Mouse (Mus musculus) neural tube, embryonic 11.5 days (tissue): ENCODE results near the gene Wasf2. TPM values are rescaled to one million over a fixed set of nuclear protein-coding genes. Genes with fewer than 3 reads are reported as not detected.

ENCODE experiments used
- ATAC-seq: fragments of 200-750 bp; cut with Nextera tagmentation; 2 replicates; pipeline ENCODE4 v1.8.0; 2017; ENCODE audit warnings: moderate number of reproducible peaks, mild to moderate bottlenecking, moderate TSS enrichment, moderate library complexity; ENCODE audit not compliant: insufficient read depth, low FRiP score, low TSS enrichment
- DNase-seq: peaks from one replicate; pipeline ENCODE4 v3.0.0-alpha.2; 2015; ENCODE audit warnings: low spot score
- H3K27ac ChIP-seq: fragments of 300-500 bp; sonication (generic); 2 replicates; pipeline ENCODE4 v1.5.1; 2014; ENCODE audit warnings: low read depth, mild to moderate bottlenecking, low read length
- H3K27me3 ChIP-seq: fragments of 300-500 bp; sonication (generic); 2 replicates; pipeline ENCODE4 v1.6.1; 2014; ENCODE audit warnings: mild to moderate bottlenecking, low read length, mixed read lengths; ENCODE audit not compliant: control insufficient read depth, insufficient read depth
- H3K36me3 ChIP-seq: fragments of 300-500 bp; sonication (generic); 2 replicates; pipeline ENCODE4 v1.6.1; 2014; ENCODE audit warnings: mild to moderate bottlenecking, low read length, moderate library complexity, mixed read lengths; ENCODE audit not compliant: control insufficient read depth, insufficient read depth
- H3K4me1 ChIP-seq: fragments of 300-500 bp; sonication (generic); 2 replicates; pipeline ENCODE4 v1.6.1; 2014; ENCODE audit warnings: low read length, mixed read lengths; ENCODE audit not compliant: control insufficient read depth, insufficient read depth
- H3K4me2 ChIP-seq: fragments of 300-500 bp; sonication (generic); 2 replicates; pipeline ENCODE4 v1.6.1; 2014; ENCODE audit warnings: low read depth, mild to moderate bottlenecking, moderate library complexity
- H3K4me3 ChIP-seq: fragments of 300-500 bp; sonication (generic); 2 replicates; pipeline ENCODE4 v1.5.1; 2014; ENCODE audit warnings: low read depth, low read length
- H3K9ac ChIP-seq: fragments of 300-500 bp; sonication (generic); 2 replicates; pipeline ENCODE4 v1.6.1; 2014; ENCODE audit warnings: mild to moderate bottlenecking, low read length
- H3K9me3 ChIP-seq: fragments of 300-500 bp; sonication (generic); 2 replicates; pipeline ENCODE4 v1.6.1; 2016; ENCODE audit warnings: low read length; ENCODE audit not compliant: control insufficient read depth
- WGBS: fragments of 180-500 bp; shearing (Covaris S2); extraction: QIAGEN DNeasy Blood & Tissue Kit; methylation state at CpG from one replicate; pipeline ENCODE4 v1.1.7; 2014; 5-methylcytosine and 5-hydroxymethylcytosine counted together
- polyA plus RNA-seq: library from polyadenylated mRNA; unstranded; fragments of >200 nt; fragmentation: Nextera tagmentation; extraction: Ambion mirVana; gene quantifications from 2 replicates; pipeline ENCODE4 v1.2.1, GENCODE M21; 2014

The Wasf2 gene
- polyA plus RNA-seq, 1 experiment from 2014 or later: 33.0 TPM

DNA sequence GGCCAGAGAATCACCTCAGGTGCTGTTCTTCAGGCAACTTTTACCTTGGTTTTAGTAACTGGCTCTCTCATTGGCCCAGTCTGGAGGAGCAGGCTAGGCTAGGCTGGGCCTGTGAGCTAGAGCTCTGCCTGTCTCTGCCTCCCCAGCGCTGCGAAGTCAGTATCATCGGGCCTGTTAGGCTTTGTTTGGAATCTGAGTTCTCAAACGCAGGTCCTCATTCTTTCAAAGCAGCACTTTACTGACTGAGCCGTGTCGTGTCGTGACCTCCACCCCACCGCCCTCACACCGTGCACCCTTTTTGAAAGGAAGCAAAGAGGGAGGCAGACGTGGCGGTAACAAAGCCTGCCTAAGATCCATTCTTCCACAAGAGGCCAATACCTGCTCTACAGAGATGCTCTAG, 914 bp upstream of the Wasf2 start:
- H3K27ac ChIP-seq: no peak overlapping the region
- 40% methylated on average over 11 of the region's 11 CpGs for WGBS

DNA sequence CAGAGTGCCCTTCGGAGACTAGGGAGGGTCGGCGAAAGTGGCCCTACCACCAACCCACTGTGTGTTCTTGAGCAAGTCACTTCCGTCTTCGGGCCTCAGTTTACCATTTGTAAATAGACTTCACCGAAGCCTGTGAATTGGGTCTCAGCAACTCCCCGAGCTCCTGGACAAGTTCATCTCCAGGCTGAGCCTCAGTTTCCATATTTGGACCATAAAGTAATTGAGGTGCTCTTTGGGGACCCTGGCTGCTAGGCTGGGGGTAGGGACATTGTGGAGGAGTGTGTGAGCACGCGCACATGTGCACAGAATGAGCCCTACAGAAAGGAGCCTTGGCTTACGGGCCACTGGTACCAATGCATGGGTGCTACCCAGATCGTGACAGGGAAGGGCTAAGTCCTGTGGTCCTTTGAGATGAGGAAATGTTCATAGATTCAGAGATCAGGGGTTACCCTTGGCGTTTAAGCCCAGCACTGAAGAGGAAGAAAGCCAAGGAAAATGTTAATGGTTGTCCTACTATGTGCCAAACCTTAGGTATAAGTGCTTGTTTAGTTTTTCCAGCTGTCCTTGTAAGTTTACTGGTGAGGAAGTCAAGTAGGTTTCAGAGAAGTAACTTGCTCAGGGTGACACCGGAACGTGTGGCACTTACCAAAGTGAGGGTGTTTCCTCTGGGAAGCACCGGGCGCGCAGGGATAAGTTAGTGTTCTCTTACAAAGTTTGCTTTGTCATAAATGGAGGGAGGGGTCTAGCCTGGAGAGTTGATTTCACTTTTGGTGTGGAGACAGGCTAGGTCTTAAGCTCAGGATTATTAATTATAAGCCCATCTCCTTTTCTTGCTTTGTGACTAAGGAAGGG, 811 bp downstream of the Wasf2 start:
- H3K27me3 ChIP-seq: no peaks in the 10 kb centered on the region
- H3K9ac ChIP-seq: peak overlapping the region; percentile 83
- H3K9me3 ChIP-seq: no peaks in the 10 kb centered on the region
- H3K4me3 ChIP-seq: peak overlapping the region; percentile 89
- H3K36me3 ChIP-seq: no peaks in the 10 kb centered on the region; the same call in 1 of the 2 replicates
- ATAC-seq (peak; percentile 42; the same call in 1 of the 2 replicates), DNase-seq (no peak)
- WGBS: 3% methylated on average over 17 of the region's 17 CpGs
- peaks cover 18% of the 10 kb centered on the region for H3K4me1 ChIP-seq
- H3K4me2 ChIP-seq: peak overlapping the region; percentile 87
- peak overlapping the region; percentile 21 for H3K27ac ChIP-seq

More for the DNA sequence above, 914 bp upstream of the Wasf2 start:
- DNase-seq (no peak), ATAC-seq (no peak)
- peaks cover 18% of the 10 kb centered on the region for H3K4me1 ChIP-seq
- no peaks in the 10 kb centered on the region; the same call in 1 of the 2 replicates for H3K36me3 ChIP-seq
- no peaks in the 10 kb centered on the region for H3K27me3 ChIP-seq
- peak overlapping the region; percentile 89 for H3K4me3 ChIP-seq
- H3K9ac ChIP-seq: peak overlapping the region; percentile 51
- H3K4me2 ChIP-seq: peak overlapping the region; percentile 76
- no peaks in the 10 kb centered on the region for H3K9me3 ChIP-seq

DNA sequence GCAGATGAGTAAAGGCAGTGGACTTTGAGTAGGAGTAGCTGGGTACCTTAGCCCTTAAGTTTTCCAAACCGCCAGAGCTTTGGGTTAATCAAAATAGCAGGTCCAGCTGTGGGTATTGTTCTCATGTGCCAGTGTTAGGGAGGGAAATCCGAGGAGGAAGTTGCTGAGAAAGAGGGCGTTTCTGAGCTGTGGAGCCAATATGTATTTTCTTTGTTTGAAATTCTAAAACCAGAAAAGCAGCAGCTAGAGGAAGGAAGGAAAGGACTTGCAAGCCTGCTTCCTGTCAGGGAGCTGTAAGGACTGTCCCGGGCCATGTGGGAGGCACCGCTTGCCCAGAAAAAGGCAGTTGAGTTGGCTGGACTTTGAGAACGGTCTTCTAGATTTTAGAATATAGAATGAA, 1.7 kb downstream of the Wasf2 start:
- H3K9me3 ChIP-seq: no peaks in the 10 kb centered on the region
- peak overlapping the region; percentile 89 for H3K4me3 ChIP-seq
- peak overlapping the region; percentile 83 for H3K9ac ChIP-seq
- H3K4me2 ChIP-seq: peak overlapping the region; percentile 87
- peak overlapping the region; percentile 21; the same call in 1 of the 2 replicates for H3K27ac ChIP-seq
- DNase-seq (peak; percentile 29), ATAC-seq (no peak)
- peaks cover 18% of the 10 kb centered on the region for H3K4me1 ChIP-seq
- no peaks in the 10 kb centered on the region for H3K27me3 ChIP-seq
- no peaks in the 10 kb centered on the region; the same call in 1 of the 2 replicates for H3K36me3 ChIP-seq
- WGBS: 32% methylated on average over 6 of the region's 6 CpGs

DNA sequence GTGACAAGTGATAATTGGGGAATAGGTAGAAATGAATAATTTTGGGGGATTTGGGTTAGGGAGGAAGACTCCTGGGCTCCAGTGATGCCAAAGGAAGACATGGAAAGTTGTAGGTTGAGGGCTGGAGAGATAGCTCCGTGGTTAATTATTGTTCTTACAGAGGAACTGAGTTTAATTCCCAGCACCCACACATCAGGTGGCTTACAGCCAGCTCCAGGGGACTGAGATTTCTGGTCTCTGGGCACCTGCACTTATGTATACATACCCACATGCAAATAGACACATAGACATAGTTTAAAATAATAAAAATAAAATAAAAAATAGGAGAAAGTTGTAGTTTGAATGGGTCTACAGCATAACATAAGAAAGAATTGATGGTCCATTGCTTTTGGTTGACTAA, 6.6 kb downstream of the Wasf2 start:
- H3K36me3 ChIP-seq: no peaks in the 10 kb centered on the region; the same call in 1 of the 2 replicates
- no peaks in the 10 kb centered on the region for H3K9me3 ChIP-seq
- DNase-seq: no peak
- no peak overlapping the region for H3K4me3 ChIP-seq
- H3K9ac ChIP-seq: no peak overlapping the region
- no peak overlapping the region for H3K27ac ChIP-seq
- peaks cover 3% of the 10 kb centered on the region for H3K4me1 ChIP-seq
- 83% methylated on average over 1 of the region's 1 CpGs for WGBS
- H3K27me3 ChIP-seq: no peaks in the 10 kb centered on the region
- no peak for ATAC-seq
- H3K4me2 ChIP-seq: no peak overlapping the region

DNA sequence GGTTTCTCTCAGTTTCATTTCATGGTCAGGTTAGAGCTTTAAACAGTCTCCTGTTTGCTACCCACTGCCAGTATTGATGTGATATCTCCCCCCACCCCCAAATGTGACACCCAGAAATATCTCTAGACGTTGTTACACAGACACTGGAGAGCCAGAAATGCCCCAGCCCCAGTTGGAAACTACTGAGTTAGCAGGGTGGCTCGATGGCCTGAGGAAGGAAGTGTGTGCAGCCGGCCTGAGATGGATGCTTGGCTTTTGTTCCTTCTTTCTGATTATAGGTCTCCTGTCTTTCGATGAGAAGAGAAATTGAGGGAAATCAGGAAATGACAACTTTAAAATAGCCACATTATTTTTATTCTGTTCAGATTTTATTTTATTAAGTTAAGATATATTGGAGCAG, 8.7 kb downstream of the Wasf2 start:
- Histone ChIP-seq H3K9me3 (no peaks in the 10 kb centered on the region), H3K27me3 (no peaks in the 10 kb centered on the region), H3K4me1 (no peaks in the 10 kb centered on the region), H3K27ac (no peak overlapping the region), H3K4me3 (no peak overlapping the region), H3K9ac (no peak overlapping the region), H3K4me2 (no peak overlapping the region), H3K36me3 (no peaks in the 10 kb centered on the region; the same call in 1 of the 2 replicates)
- ATAC-seq: no peak
- WGBS: 90% methylated on average over 4 of the region's 4 CpGs
- no peak for DNase-seq

DNA sequence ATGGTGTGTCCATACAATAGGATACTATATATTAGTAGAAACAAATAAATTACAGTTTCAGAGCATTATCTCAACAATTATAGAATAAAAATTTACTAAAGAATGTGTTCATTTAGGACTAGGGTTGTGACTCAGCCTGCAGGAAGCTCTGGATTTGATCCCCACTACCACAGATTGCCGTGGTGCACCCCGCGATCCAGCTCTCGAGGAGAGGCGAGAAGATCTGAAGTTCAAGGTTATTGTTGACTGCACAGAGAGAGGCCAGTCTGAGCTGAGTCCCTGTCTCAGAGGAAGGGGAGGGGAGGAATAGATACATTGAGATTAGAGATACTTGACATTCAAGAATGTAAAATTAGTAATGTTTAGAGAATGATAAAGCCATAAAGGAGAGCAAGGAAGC, 24.7 kb downstream of the Wasf2 start:
- H3K36me3 ChIP-seq: no peaks in the 10 kb centered on the region
- no peaks in the 10 kb centered on the region for H3K9me3 ChIP-seq
- ATAC-seq (no peak), DNase-seq (no peak)
- no peak overlapping the region for H3K9ac ChIP-seq
- no peaks in the 10 kb centered on the region for H3K27me3 ChIP-seq
- WGBS: 95% methylated on average over 5 of the region's 5 CpGs
- H3K4me2 ChIP-seq: no peak overlapping the region
- H3K4me3 ChIP-seq: no peak overlapping the region
- H3K4me1 ChIP-seq: peaks cover 5% of the 10 kb centered on the region; the same call in 1 of the 2 replicates
- no peak overlapping the region for H3K27ac ChIP-seq

DNA sequence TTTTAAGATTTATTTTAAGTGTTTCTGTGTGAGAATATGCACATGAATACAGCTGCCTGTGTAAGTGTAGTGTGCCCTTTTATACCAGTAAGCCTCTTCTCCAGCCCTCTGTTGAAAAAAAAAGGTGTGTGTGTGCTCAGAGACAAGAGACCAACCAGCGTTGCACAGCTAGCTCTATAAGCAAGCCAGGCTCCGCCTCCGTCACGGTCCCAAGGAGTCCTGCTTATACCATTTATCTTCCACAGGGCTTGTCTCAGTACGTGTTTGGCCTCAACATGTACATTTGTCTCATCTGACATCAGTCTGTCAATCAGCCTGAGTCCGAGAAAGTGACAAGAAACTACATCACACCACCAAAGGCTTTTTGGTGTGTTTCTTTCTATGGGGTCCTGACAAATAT, 25.4 kb downstream of the Wasf2 start:
- no peak overlapping the region for H3K4me3 ChIP-seq
- no peaks in the 10 kb centered on the region for H3K9me3 ChIP-seq
- H3K27me3 ChIP-seq: no peaks in the 10 kb centered on the region
- no peaks in the 10 kb centered on the region for H3K36me3 ChIP-seq
- H3K27ac ChIP-seq: no peak overlapping the region
- ATAC-seq (no peak), DNase-seq (no peak)
- H3K9ac ChIP-seq: no peak overlapping the region
- 86% methylated on average over 6 of the region's 6 CpGs for WGBS
- H3K4me1 ChIP-seq: peaks cover 5% of the 10 kb centered on the region; the same call in 1 of the 2 replicates
- H3K4me2 ChIP-seq: no peak overlapping the region

DNA sequence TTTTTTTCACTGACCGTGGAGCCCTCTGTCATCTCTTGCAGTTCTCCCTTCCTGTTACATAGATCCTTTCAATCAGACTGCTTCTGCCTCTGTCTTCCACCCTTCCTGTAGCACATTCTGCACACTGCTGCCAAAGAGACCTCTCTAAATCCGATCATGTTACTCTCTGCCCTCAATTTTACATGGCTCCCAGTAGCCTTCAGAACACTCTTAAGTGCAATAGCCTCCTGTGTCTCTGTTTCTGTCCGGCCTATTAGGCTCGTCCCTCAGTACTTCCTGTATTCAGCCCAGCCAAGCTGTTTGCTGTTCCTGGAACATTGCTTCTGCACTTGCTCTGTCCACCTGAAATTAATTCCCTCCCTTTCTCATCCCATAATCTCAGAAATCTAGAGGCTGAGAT, 26.1 kb downstream of the Wasf2 start:
- WGBS: 76% methylated on average over 4 of the region's 4 CpGs
- Histone ChIP-seq H3K36me3 (no peaks in the 10 kb centered on the region), H3K9me3 (no peaks in the 10 kb centered on the region), H3K9ac (no peak overlapping the region), H3K4me2 (no peak overlapping the region), H3K27ac (no peak overlapping the region), H3K4me3 (no peak overlapping the region), H3K27me3 (no peaks in the 10 kb centered on the region), H3K4me1 (peaks cover 5% of the 10 kb centered on the region; the same call in 1 of the 2 replicates)
- no peak for DNase-seq
- no peak for ATAC-seq

DNA sequence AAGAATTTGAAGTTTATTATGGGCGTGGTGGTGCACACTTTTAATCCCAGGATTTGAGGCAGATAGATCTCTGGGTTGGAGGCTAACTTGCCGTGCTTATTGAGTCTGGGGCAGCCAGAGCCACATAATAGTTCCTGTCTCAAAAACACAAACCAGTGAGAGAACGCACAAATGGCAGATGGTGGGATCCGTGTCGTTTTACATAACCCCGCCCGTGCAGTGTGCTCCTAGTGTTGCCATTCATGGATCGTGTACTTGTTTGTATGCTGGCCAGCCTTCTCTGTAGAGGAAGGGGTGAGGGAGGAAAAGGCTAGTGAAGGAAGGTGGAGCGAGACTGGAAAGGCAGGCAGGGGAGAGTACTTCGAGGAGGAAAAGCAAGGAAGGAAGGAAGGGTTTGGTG, 26.5 kb downstream of the Wasf2 start:
- Histone ChIP-seq H3K9ac (no peak overlapping the region), H3K36me3 (no peaks in the 10 kb centered on the region), H3K27ac (no peak overlapping the region), H3K4me1 (peaks cover 5% of the 10 kb centered on the region; the same call in 1 of the 2 replicates), H3K4me3 (no peak overlapping the region), H3K4me2 (no peak overlapping the region), H3K9me3 (no peaks in the 10 kb centered on the region), H3K27me3 (no peaks in the 10 kb centered on the region)
- DNase-seq: no peak
- WGBS: 78% methylated on average over 10 of the region's 10 CpGs
- no peak for ATAC-seq
